Mouse (Mus musculus) heart, adult 8-10 months (tissue): Measurements from ENCODE around the gene Cnot10. TPM values are rescaled to one million over a fixed set of nuclear protein-coding genes. Genes with fewer than 3 reads are reported as not detected.
"Not testable (repeated sequence)": the region's sequence is repeated elsewhere in the genome, so short reads cannot be mapped to it uniquely, and the experiment has no call there.

ENCODE experiments used
- DNase-seq: peaks from one replicate; pipeline ENCODE4 v3.0.0; 2022; ENCODE audit warnings: low spot score
- total RNA-seq, 4 experiments: library from RNA; stranded (reverse); gene quantifications; 2 replicates each; pipeline ENCODE4 v1.2.4; 2022

The Cnot10 gene
- total RNA-seq, 4 experiments from 2014 or later, result 21.2 to 22.9 (median 21.8) TPM

GRCm38 (mm10) chr9:114649371-114649770 lies 9.4 kb upstream of the Cnot10 start:
- no peak for DNase-seq

GRCm38 (mm10) chr9:114648472-114648871 lies 8.5 kb upstream of the Cnot10 start:
- not testable (repeated sequence) for DNase-seq

- DNase-seq, result no peak
Measured at GRCm38 (mm10) chr9:114647506-114648432, 7.8 kb upstream of the Cnot10 start.

GRCm38 (mm10) chr9:114646556-114647505 lies 6.8 kb upstream of the Cnot10 start:
- no peak for DNase-seq

- DNase-seq, result no peak
Measured at GRCm38 (mm10) chr9:114639186-114639748, 717 bp downstream of the Cnot10 start.

GRCm38 (mm10) chr9:114636751-114637150 lies 3.2 kb downstream of the Cnot10 start:
- no peak for DNase-seq

GRCm38 (mm10) chr9:114636150-114636549 lies 3.8 kb downstream of the Cnot10 start:
- DNase-seq, result no peak

GRCm38 (mm10) chr9:114632331-114632730 lies 7.7 kb downstream of the Cnot10 start:
- no peak for DNase-seq

- DNase-seq, result no peak
Measured at GRCm38 (mm10) chr9:114626726-114627125, 13.3 kb downstream of the Cnot10 start.

- no peak for DNase-seq
Measured at GRCm38 (mm10) chr9:114624178-114624577, 15.8 kb downstream of the Cnot10 start.

GRCm38 (mm10) chr9:114621149-114621548 lies 18.8 kb downstream of the Cnot10 start:
- DNase-seq, result no peak

- DNase-seq, result no peak
Measured at GRCm38 (mm10) chr9:114614176-114614953, 25.6 kb downstream of the Cnot10 start.

GRCm38 (mm10) chr9:114613026-114613425 lies 27.0 kb downstream of the Cnot10 start:
- no peak for DNase-seq

GRCm38 (mm10) chr9:114612566-114612965 lies 27.4 kb downstream of the Cnot10 start:
- DNase-seq, result no peak

- DNase-seq, result no peak
Measured at GRCm38 (mm10) chr9:114610266-114610665, 29.7 kb downstream of the Cnot10 start.

- no peak for DNase-seq
Measured at GRCm38 (mm10) chr9:114603876-114604540, 36.0 kb downstream of the Cnot10 start.

GRCm38 (mm10) chr9:114601096-114601495 lies 38.9 kb downstream of the Cnot10 start:
- DNase-seq, result no peak

GRCm38 (mm10) chr9:114585017-114585345 lies 55.0 kb downstream of the Cnot10 start:
- no peak for DNase-seq

- no peak for DNase-seq
Measured at GRCm38 (mm10) chr9:114584183-114585016, 55.6 kb downstream of the Cnot10 start.

GRCm38 (mm10) chr9:114583812-114584182 lies 56.2 kb downstream of the Cnot10 start:
- peak; percentile 51 for DNase-seq
